Mouse (Mus musculus) forebrain, embryonic 11.5 days (tissue): ENCODE results near the gene Scn1b. TPM values are rescaled to one million over a fixed set of nuclear protein-coding genes. Genes with fewer than 3 reads are reported as not detected.

Experiments used
- ATAC-seq: fragments of 200-750 bp; cut with Nextera tagmentation; replicated peaks from 2 replicates; pipeline ENCODE4 v1.8.0; 2017; ENCODE audit warnings: moderate TSS enrichment; ENCODE audit not compliant: low FRiP score
- DNase-seq: peaks from one replicate; pipeline ENCODE4 v3.0.0-alpha.2; 2017; ENCODE audit warnings: low spot score
- H3K27ac ChIP-seq: fragments of 300-500 bp; sonication (generic); 2 replicates; pipeline ENCODE4 v1.5.1; 2014; ENCODE audit warnings: low read depth, low read length
- H3K27me3 ChIP-seq: fragments of 300-500 bp; sonication (generic); 2 replicates; pipeline ENCODE4 v1.6.1; 2014; ENCODE audit warnings: mild to moderate bottlenecking, low read length, mixed read lengths; ENCODE audit not compliant: control insufficient read depth, insufficient read depth
- H3K36me3 ChIP-seq: fragments of 300-500 bp; sonication (generic); 2 replicates; pipeline ENCODE4 v1.6.1; 2014; ENCODE audit warnings: mild to moderate bottlenecking, low read length, moderate library complexity, mixed read lengths; ENCODE audit not compliant: control insufficient read depth, insufficient read depth
- H3K4me1 ChIP-seq: fragments of 300-500 bp; sonication (generic); replicated peaks from 2 replicates; pipeline ENCODE4 v1.6.1; 2014; ENCODE audit warnings: low read length, mixed read lengths; ENCODE audit not compliant: control insufficient read depth, insufficient read depth
- H3K4me2 ChIP-seq: fragments of 300-500 bp; sonication (generic); 2 replicates; pipeline ENCODE4 v1.6.1; 2014; ENCODE audit warnings: low read depth, mild to moderate bottlenecking, low read length, moderate library complexity, mixed read lengths; ENCODE audit not compliant: severe bottlenecking
- H3K4me3 ChIP-seq: fragments of 300-500 bp; sonication (generic); 2 replicates; pipeline ENCODE4 v1.5.1; 2014; ENCODE audit warnings: low read depth, low read length
- H3K9ac ChIP-seq: fragments of 300-500 bp; sonication (generic); 2 replicates; pipeline ENCODE4 v1.6.1; 2014; ENCODE audit warnings: low read length
- H3K9me3 ChIP-seq: fragments of 300-500 bp; sonication (generic); 2 replicates; pipeline ENCODE4 v1.6.1; 2016; ENCODE audit warnings: low read length, mixed read lengths; ENCODE audit not compliant: control insufficient read depth
- WGBS: fragments of 180-500 bp; shearing (Covaris S2); extraction: QIAGEN DNeasy Blood & Tissue Kit; methylation state at CpG from one replicate; pipeline ENCODE4 v1.1.7; 2014; 5-methylcytosine and 5-hydroxymethylcytosine counted together
- polyA plus RNA-seq: library from polyadenylated mRNA; unstranded; fragments of >200 nt; fragmentation: Nextera tagmentation; extraction: Ambion mirVana; gene quantifications from 2 replicates; pipeline ENCODE4 v1.2.1, GENCODE M21; 2014

The Scn1b gene
- polyA plus RNA-seq, 1 experiment from 2014 or later = 0.84 TPM

DNA sequence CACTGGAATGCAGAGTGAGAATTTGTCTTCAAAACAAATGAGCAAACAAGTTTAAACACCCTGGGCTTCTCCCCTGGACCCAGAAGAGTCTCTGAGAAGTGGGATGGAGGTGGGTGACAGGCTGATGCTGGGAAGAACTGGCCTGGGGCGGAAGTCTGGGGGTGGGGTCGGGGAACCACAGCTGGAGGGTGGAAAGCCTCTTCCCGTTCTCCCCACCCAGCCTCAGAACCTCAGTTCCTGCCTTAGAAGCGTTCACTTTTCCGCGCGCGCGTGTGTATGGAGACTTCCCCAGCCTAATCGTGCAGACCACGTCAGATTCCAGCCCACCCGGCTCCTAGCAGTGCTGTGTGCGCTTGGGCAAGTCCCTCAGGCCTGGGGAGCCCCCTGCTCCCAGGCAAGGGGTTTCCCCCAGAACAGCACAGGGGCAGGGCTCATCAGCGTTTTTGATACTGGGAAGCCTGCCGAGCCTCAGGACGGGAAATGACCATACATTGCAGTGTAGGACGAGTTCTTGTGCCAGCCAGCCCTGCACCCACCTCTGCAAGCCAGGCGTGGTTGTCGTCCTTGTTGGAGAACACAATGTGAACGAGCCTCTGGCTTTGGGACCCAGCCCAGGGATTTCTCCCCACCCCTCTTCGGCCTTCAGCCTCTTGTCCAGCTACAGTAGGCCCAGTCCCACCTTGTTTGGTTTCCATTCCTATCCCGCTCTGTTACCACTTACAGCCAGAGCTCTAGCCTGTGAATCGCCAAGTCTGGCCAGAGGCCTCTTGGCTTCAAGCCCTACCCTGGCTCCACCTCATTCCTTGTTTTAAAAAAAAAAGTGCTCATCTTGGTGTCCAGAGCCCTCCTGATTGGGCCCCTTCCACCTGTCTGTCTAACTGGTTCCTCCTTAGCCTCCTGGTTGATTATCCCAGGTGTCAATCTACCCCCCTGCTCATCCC is 24.8 kb upstream of the Scn1b start:
- H3K4me2 ChIP-seq = peak overlapping the region; percentile 70
- 26% methylated on average over 23 of the region's 23 CpGs for WGBS
- H3K9me3 ChIP-seq = no peaks in the 10 kb centered on the region
- peak overlapping the region; percentile 89 for H3K27ac ChIP-seq
- DNase-seq (peak; percentile 75), ATAC-seq (peak; percentile 25)
- peaks cover 16% of the 10 kb centered on the region; the same call in 1 of the 2 replicates for H3K4me1 ChIP-seq
- peak overlapping the region; percentile 94 for H3K9ac ChIP-seq
- no peaks in the 10 kb centered on the region for H3K27me3 ChIP-seq
- peaks cover 2% of the 10 kb centered on the region; the same call in 1 of the 2 replicates for H3K36me3 ChIP-seq
- H3K4me3 ChIP-seq = peak overlapping the region; percentile 89

DNA sequence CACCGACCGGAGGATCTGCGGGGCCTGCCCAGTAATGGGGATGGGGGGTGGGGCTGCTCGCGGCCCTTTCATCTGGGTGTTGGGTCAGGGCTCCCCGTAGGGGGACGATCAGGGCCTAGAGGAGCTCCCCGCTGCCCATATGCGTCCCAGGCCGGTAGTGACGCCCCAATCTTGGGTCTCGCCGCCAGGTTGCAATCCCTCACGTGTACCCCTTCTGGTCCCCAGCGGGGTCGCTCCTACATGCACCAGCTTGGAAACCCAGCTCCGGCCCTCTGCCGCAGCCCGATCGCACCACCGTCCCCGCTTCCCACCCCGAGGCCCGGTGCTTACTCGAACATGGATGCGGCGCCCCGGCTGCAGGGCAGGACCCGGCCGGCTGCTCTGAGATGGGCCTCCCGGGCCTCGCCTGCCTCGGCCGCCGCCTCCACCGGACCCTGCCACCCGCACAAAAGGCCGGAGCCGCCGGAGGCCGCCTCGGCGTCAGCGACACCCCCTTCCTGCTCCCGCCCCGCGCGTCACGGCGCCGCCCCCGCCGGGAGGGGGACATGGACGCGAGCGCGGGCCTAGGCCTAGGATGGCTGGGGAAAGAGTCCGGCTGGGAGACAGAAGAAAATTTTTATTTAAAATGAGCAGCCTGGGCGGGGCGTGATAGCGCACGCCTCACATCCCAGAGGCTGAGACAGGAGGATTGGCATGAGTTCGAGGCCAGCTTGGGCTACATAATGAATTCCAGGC is 23.9 kb upstream of the Scn1b start:
- ATAC-seq = peak; percentile 85
- H3K4me1 ChIP-seq = peaks cover 16% of the 10 kb centered on the region; the same call in 1 of the 2 replicates
- H3K9ac ChIP-seq = peak overlapping the region; percentile 94
- peak overlapping the region; percentile 89 for H3K4me3 ChIP-seq
- no peaks in the 10 kb centered on the region for H3K9me3 ChIP-seq
- DNase-seq = peak; percentile 92
- peaks cover 2% of the 10 kb centered on the region; the same call in 1 of the 2 replicates for H3K36me3 ChIP-seq
- H3K27me3 ChIP-seq = no peaks in the 10 kb centered on the region
- H3K27ac ChIP-seq = peak overlapping the region; percentile 89
- H3K4me2 ChIP-seq = peak overlapping the region; percentile 70
- WGBS = under 1% methylated on average over 61 of the region's 63 CpGs

- no peaks in the 10 kb centered on the region for H3K9me3 ChIP-seq
- no peak for DNase-seq
- H3K4me1 ChIP-seq = peaks cover 16% of the 10 kb centered on the region; the same call in 1 of the 2 replicates
- H3K27ac ChIP-seq = peak overlapping the region; percentile 89
- H3K4me3 ChIP-seq = peak overlapping the region; percentile 89
- ATAC-seq = no peak
- H3K4me2 ChIP-seq = peak overlapping the region; percentile 70
- H3K27me3 ChIP-seq = no peaks in the 10 kb centered on the region
- peak overlapping the region; percentile 94 for H3K9ac ChIP-seq
- H3K36me3 ChIP-seq = peaks cover 2% of the 10 kb centered on the region; the same call in 1 of the 2 replicates
- 3% methylated on average over 20 of the region's 20 CpGs for WGBS
These were observed 23.2 kb upstream of the Scn1b start for GRCm38 (mm10) chr7:31149751-31150565.

DNA sequence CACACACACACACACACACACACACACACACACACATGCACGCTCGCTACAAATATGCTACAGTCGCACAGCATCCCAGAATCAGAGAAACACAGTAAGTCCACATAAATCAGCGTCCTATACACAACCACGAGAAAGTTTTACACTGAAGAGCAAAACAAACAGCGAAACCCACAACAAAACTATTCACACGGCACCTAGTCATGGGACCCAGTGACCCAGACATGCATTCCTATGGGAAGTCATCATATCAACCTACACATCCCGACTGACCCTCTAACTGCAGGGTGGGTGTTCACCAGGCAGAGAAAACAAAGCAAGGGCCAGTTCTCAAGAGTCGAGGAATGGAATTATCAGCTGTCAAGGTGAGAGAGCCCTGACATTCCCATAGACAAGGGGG is 22.5 kb upstream of the Scn1b start:
- no peak for DNase-seq
- H3K4me1 ChIP-seq = peaks cover 17% of the 10 kb centered on the region; the same call in 1 of the 2 replicates
- peak overlapping the region; percentile 89 for H3K27ac ChIP-seq
- H3K36me3 ChIP-seq = peaks cover 2% of the 10 kb centered on the region; the same call in 1 of the 2 replicates
- WGBS = 44% methylated on average over 9 of the region's 9 CpGs
- H3K4me2 ChIP-seq = peak overlapping the region; percentile 70
- H3K9me3 ChIP-seq = no peaks in the 10 kb centered on the region
- H3K9ac ChIP-seq = peak overlapping the region; percentile 94
- peak overlapping the region; percentile 89 for H3K4me3 ChIP-seq
- no peak for ATAC-seq
- no peaks in the 10 kb centered on the region for H3K27me3 ChIP-seq

GRCm38 (mm10) chr7:31148756-31149155 is 22.0 kb upstream of the Scn1b start:
- peak overlapping the region; percentile 70 for H3K4me2 ChIP-seq

DNA sequence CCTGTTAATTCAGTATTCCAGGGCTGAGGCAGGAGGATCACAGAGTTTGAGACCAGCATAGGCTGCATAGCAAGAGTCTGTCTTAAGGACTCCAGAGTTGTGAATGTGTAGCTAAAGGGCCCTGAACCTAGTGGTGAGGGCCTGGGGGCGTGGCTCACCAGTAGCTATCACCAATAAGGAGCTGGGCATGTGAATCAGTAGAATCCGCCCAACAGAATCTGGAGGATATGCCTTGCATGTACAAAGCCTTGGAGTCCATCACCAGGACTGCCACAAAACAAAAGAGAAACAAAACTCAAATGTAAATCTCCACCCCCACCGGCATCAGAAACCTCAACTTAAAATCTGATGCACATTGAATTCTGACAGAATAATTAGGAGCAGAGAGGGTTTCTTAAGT is 21.3 kb upstream of the Scn1b start:
- Histone ChIP-seq H3K9me3 (no peaks in the 10 kb centered on the region), H3K36me3 (peaks cover 6% of the 10 kb centered on the region; the same call in 1 of the 2 replicates), H3K27ac (peak overlapping the region; percentile 89), H3K4me3 (peak overlapping the region; percentile 89), H3K9ac (peak overlapping the region; percentile 94), H3K27me3 (no peaks in the 10 kb centered on the region), H3K4me1 (peaks cover 18% of the 10 kb centered on the region; the same call in 1 of the 2 replicates), H3K4me2 (peak overlapping the region; percentile 70; the same call in 1 of the 2 replicates)
- ATAC-seq (no peak), DNase-seq (no peak)
- 81% methylated on average over 3 of the region's 3 CpGs for WGBS

More at GRCm38 (mm10) chr7:31148756-31149155, 22.0 kb upstream of the Scn1b start:
- H3K4me1 ChIP-seq = peaks cover 18% of the 10 kb centered on the region; the same call in 1 of the 2 replicates
- peak overlapping the region; percentile 89 for H3K27ac ChIP-seq
- ATAC-seq = peak; percentile 48
- peak overlapping the region; percentile 94 for H3K9ac ChIP-seq
- no peaks in the 10 kb centered on the region for H3K9me3 ChIP-seq
- peak; percentile 78 for DNase-seq
- 5% methylated on average over 9 of the region's 9 CpGs for WGBS
- H3K36me3 ChIP-seq = peaks cover 2% of the 10 kb centered on the region; the same call in 1 of the 2 replicates
- peak overlapping the region; percentile 89 for H3K4me3 ChIP-seq
- H3K27me3 ChIP-seq = no peaks in the 10 kb centered on the region

DNA sequence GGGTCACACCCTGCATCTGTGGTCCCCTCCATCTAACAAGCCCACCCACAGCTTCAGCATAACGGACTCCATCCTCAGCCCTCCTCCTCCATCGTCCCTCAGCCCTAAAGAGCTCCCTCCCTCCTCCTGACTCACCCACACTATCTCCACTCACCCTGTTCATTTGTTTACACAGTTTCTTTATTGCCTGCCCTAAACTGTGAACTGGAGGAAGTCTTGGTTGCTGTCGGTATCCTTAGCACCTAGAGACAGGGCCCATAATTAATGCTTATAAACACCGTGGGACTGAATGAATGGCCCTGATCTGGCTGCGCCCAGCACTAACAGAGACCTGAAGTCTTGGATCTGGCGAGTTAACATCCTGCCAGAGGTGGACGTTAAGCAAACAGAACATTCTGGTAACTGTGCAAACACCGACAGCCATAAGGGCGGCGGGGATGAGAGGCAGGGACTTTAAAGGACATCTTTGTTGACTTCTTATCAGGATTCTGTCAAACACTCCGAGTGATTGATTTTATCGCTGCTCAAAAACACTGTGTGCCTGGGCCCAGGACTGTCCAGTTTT is 18.9 kb upstream of the Scn1b start:
- H3K36me3 ChIP-seq = peaks cover 18% of the 10 kb centered on the region

More for the DNA sequence above, 18.9 kb upstream of the Scn1b start:
- H3K4me1 ChIP-seq = peaks cover 12% of the 10 kb centered on the region; the same call in 1 of the 2 replicates
- no peak overlapping the region for H3K27ac ChIP-seq
- DNase-seq (no peak), ATAC-seq (no peak)
- no peak overlapping the region for H3K9ac ChIP-seq
- WGBS = 91% methylated on average over 12 of the region's 12 CpGs
- H3K27me3 ChIP-seq = no peaks in the 10 kb centered on the region
- no peak overlapping the region for H3K4me2 ChIP-seq
- no peaks in the 10 kb centered on the region for H3K9me3 ChIP-seq
- no peak overlapping the region for H3K4me3 ChIP-seq
